Mouse (Mus musculus): ENCODE results near the gene Oas1a.
"Not testable (repeated sequence)": the region's sequence is repeated elsewhere in the genome, so short reads cannot be mapped to it uniquely, and the experiment has no call there.

Oas1a gene

GRCm38 (mm10) chr5:120892243-120892660 is 15.1 kb downstream of the Oas1a start:
- no peak for DNase-seq

GRCm38 (mm10) chr5:120891566-120892242 is 15.6 kb downstream of the Oas1a start:
- DNase-seq: not testable (repeated sequence)

- DNase-seq: no peak
Observed at GRCm38 (mm10) chr5:120890991-120891390, 16.3 kb downstream of the Oas1a start.

GRCm38 (mm10) chr5:120890026-120890425 is 17.3 kb downstream of the Oas1a start:
- DNase-seq: no peak

- not testable (repeated sequence) for DNase-seq
Observed at GRCm38 (mm10) chr5:120888294-120888815, 19.0 kb downstream of the Oas1a start.

- no peak for DNase-seq
Observed at GRCm38 (mm10) chr5:120887831-120888230, 19.5 kb downstream of the Oas1a start.

GRCm38 (mm10) chr5:120887413-120887812 is 19.9 kb downstream of the Oas1a start, which contains the start of gene Oas1g:
Gene Oas1g (minus strand): TSS chr5:120887613.
- DNase-seq: not testable (repeated sequence)

- not testable (repeated sequence) for DNase-seq
Observed at GRCm38 (mm10) chr5:120881681-120882080, 25.6 kb downstream of the Oas1a start.

GRCm38 (mm10) chr5:120878803-120879202 is 28.5 kb downstream of the Oas1a start:
- DNase-seq: not testable (repeated sequence)

- not testable (repeated sequence) for DNase-seq
Observed at GRCm38 (mm10) chr5:120877407-120877806, 29.9 kb downstream of the Oas1a start.

- DNase-seq: not testable (repeated sequence)
Observed at GRCm38 (mm10) chr5:120876839-120877238, 30.5 kb downstream of the Oas1a start.

GRCm38 (mm10) chr5:120871469-120871868 is 35.9 kb downstream of the Oas1a start:
- no peak for DNase-seq

- DNase-seq: no peak
Observed at GRCm38 (mm10) chr5:120870782-120871181, 36.5 kb downstream of the Oas1a start.

GRCm38 (mm10) chr5:120870081-120870480 is 37.2 kb downstream of the Oas1a start:
- no peak for DNase-seq

- DNase-seq: no peak
Observed at GRCm38 (mm10) chr5:120869436-120870015, 37.8 kb downstream of the Oas1a start.

GRCm38 (mm10) chr5:120865336-120865860 is 41.9 kb downstream of the Oas1a start:
- DNase-seq: no peak

- no peak for DNase-seq
Observed at GRCm38 (mm10) chr5:120861121-120861520, 46.2 kb downstream of the Oas1a start, which contains the start of gene Oas1h. Gene Oas1h (plus strand): TSS chr5:120861421.

GRCm38 (mm10) chr5:120859241-120859640 is 48.1 kb downstream of the Oas1a start:
- DNase-seq: no peak

- peak in 1 of 2 experiments; percentile 37 for DNase-seq
Observed at GRCm38 (mm10) chr5:120849601-120850136, 57.7 kb downstream of the Oas1a start.

- DNase-seq: no peak
Observed at GRCm38 (mm10) chr5:120847067-120847466, 60.3 kb downstream of the Oas1a start, which contains the start of gene Oas1f. Gene Oas1f (plus strand): TSS chr5:120847367.
